Mouse (Mus musculus): ENCODE measurements at regions not wholly inside any gene's neighbourhood (a gene's known extent, or its start where the extent isn't known, plus 50 kb on each side); places are given as distances from the start of the nearest gene placed in this dataset.

GRCm38 (mm10) chr14:76188105-76188645, 77.5 kb downstream of the Nufip1 start:
- DNase-seq, result no peak

GRCm38 (mm10) chr14:76195324-76195723, 84.6 kb downstream of the Nufip1 start:
- DNase-seq, result no peak

DNA sequence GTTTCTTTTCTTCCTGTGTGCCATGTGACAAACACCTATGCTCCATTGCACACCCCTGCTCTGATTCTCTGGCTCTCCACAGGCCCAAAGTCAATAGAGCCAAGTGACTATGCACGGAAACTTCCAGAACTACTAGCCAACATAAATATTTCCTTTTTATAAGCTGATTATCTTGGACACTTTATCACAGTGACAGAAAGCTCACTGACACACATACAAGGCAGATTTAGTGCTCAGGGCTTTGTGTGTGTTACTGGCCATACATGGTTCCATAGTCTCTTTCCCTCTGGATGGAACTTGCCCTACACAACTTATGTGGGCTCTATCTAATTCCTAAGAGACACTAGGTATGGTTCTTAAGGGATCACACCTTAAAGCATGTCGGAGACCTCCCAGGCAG, 86.7 kb downstream of the Nufip1 start:
- DNase-seq, result no peak

DNA sequence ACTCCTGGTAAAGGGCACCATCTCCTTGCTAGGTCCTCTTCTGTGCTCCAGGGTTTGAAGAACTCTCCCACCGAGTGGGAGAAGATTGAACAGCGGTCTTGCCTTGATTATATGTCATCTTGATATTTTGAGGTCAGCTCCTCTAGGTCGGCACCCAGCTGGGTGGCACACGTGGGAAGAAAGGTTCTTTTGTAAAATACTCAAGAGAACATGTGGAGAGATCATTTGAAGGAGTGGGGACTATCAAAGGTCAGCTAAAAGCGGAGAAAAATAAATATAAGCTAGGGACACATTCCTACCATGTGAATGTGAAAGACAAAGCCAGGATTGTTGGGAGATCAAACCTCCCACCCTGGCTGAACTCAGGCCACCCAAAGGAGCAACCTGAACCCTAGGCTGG, 87.7 kb downstream of the Nufip1 start:
- no peak for DNase-seq

- DNase-seq, result no peak
Observed at GRCm38 (mm10) chr14:76202595-76202994, 91.9 kb downstream of the Nufip1 start.

DNA sequence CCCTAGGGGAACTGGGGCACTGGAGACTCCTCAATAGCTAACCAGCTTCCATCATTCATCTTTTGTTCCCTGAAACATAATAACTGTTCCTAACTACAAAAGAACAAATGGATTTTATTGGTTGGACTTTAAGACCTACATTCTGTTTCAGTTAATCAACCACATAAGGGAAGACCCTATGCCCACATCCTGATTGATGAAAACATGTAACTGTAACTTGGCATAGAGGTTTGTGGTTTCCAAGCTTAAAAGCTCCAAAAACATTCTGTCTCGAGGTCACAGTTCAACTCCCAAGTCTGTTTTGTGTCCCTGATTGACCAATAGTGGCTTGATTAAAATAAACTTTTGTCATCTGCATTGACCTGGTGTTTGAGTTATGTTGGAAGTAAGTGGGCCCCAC, 92.4 kb downstream of the Nufip1 start:
- no peak for DNase-seq

DNA sequence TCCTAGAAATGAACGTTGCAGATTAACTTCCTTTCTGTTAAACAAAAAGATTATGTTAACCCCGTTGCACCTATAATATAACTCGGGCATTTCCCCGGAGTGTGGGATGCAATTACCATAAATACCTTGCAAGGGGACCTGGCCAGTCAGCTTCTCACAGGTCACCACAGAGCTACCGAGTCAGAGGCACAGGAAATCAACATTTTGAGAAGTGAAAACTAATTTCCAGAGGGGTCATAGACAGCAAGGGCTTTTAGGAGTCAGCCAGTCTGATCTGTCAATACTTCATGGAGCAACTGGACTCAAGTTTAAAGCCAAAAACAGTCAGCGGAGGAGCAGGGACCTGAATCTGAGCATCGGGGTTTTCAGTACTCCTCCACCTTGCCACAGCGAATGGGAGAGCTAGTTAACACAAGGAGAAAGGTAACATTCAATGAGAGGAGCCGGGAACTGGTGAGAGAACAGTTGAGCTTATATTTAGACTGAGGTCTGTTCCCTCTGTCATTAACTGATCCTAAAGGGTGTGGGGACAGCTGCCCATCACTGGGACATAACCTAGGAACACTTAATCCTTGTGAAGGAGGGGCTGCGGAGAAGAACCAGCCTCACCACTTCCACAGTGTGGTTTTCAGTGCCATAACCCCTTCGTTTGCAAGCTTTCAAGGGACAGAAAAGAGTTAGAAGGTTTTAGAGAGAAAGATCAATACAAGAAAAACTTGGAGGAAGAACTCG, 105.9 kb downstream of the Nufip1 start:
- no peak for DNase-seq

- DNase-seq, result peak in 1 of 2 experiments; percentile 4
Observed at GRCm38 (mm10) chr14:76217178-76217500, 106.4 kb downstream of the Nufip1 start.

GRCm38 (mm10) chr14:76217571-76218256, 107.0 kb downstream of the Nufip1 start:
- no peak for DNase-seq

GRCm38 (mm10) chr14:76220952-76221351, 110.3 kb downstream of the Nufip1 start:
- no peak for DNase-seq

- DNase-seq, result peak in 1 of 2 experiments; percentile 42
Observed at GRCm38 (mm10) chr14:76221617-76222319, 111.1 kb downstream of the Nufip1 start.

- no peak for DNase-seq
Observed at GRCm38 (mm10) chr14:76222320-76222626, 111.6 kb downstream of the Nufip1 start.

DNA sequence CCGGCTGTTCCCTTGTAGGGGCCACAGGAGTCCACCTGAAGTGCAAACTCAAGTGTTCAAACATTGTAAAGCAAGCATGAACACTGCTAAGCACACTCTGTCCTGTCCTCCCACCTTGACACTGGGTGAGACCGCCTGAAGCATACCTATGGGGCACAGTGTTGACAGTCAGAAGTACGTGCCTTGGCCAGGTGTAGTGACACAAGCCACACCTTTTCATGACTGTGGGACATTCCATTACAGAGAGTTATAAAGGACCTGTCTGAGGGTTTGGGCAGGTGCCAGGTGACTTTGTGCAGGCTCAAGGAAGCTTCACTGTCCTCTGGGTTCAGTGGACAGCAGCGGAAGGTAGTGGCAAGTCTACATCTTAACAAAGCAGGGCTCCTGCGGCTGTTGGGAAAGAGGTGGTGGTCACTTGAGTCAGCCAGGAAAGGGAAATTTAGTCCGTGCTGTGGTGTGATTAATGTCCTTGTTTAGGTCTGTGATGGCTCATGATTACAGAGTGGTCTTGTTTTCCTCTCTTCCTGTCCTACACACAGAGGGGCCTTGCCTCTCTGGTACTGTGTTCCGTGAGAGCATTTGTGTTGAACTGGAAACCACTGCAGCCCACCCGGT, 112.5 kb downstream of the Nufip1 start:
- no peak for DNase-seq

GRCm38 (mm10) chr14:76223903-76224302, 113.2 kb downstream of the Nufip1 start:
- DNase-seq, result no peak

GRCm38 (mm10) chr14:76225532-76225931, 114.8 kb downstream of the Nufip1 start:
- no peak for DNase-seq

DNA sequence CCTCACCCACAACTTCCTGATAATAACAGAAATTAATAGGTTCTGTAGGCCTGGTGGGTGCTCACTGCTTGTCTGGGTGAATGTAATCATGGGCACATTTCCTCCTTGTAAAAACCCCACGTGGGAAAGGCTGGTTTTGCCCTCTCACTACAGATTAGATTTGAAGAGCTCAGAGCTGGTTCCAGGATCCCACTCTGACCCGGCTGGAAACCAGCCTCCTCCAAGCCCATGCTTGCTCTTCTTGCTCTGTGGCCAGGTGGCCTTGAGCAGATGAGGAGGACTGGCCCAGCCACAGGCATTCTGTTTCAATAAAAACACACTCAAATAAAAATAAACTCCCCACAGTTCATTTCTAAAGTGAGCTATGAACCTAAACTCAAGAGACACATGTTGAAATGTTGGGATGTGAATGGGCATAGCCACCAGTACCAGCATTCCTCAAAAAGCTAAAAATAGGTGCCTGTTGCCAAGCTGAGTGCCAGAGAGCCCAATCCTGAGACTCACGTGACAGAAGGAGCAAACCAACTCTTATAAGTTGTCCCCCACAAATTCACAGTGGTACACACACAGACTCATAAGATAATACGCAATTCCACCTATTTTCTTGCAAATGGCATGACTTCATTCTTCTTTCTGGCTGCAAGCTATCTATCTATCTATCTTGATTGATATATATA, 116.1 kb downstream of the Nufip1 start:
- DNase-seq, result no peak

DNA sequence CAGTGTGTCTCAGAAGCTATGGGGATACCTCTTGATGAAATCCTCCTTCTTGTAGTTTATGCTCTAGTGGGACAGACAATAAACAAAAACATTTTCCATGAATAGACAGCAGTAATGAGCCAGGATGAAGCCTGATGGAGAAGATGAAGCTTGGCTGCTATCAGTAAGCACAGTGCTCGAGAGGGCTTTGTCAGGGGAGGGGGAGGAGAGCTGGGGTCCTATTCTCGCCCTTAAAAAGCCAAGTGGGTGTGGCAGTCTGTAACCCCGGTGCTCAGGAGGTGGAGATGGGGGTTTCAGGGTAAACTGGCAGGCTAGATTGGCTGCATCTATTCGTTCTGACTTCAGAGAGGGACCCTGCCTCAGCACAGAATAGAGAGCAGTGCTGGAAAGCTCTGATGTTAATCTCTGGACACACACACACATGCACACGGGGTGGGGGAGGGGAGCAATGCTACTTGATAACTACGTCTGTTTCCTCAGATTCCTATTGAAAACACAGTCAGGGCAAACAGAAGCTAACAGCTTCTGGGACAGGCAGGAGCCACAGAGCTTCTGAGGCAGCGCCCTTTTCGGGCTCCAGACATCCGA, 118.4 kb downstream of the Nufip1 start:
- no peak for DNase-seq

- DNase-seq, result no peak
Observed at GRCm38 (mm10) chr14:76239856-76240493, 129.3 kb downstream of the Nufip1 start.

- no peak for DNase-seq
Observed at GRCm38 (mm10) chr14:76243581-76244337, 133.1 kb downstream of the Nufip1 start.

GRCm38 (mm10) chr14:76244338-76245062, 133.8 kb downstream of the Nufip1 start:
- DNase-seq, result peak in 1 of 2 experiments; percentile 12
